Mouse (Mus musculus): ENCODE data around the gene Gm10065.

The Gm10065 gene

GRCm38 (mm10) chr13:21435476-21435875 is 43.8 kb downstream of the Gm10065 start:
- DNase-seq (ENCODE audit: low spot score in 2 of 2) = no peak
